Mouse (Mus musculus): ENCODE data around the gene Snx14.

GRCm38 (mm10) chr9:88404515-88404914 is 34.2 kb downstream of the Snx14 start:
- TF ChIP-seq POLR2A (IDR thresholded peaks at IDR 0.05; ENCODE audit: borderline replicate concordance, extremely low read depth, low read depth, low read length), result no peak
- TF ChIP-seq CTCF (IDR thresholded peaks at IDR 0.05; ENCODE audit: insufficient read depth, low read length), result no peak
